Mouse (Mus musculus) megakaryocyte, embryonic 14.5 days (primary cell): ENCODE measurements around the gene Zfp385a. TPM values are rescaled to one million over a fixed set of nuclear protein-coding genes. Genes with fewer than 3 reads are reported as not detected.
A peak's percentile ranks its signal among the peaks of the same experiment; 100 is the strongest.

ENCODE experiments used
- H3K27me3 ChIP-seq: replicated peaks from 2 replicates; pipeline ENCODE3; 2012; ENCODE audit warnings: inconsistent platforms
- H3K36me3 ChIP-seq: replicated peaks from 2 replicates; pipeline ENCODE3; 2012; ENCODE audit warnings: low read length, inconsistent platforms, mixed read lengths
- H3K4me1 ChIP-seq: 2 replicates; pipeline ENCODE4 v1.6.1; 2012; ENCODE audit warnings: inconsistent platforms
- H3K4me3 ChIP-seq: replicated peaks from 2 replicates; pipeline ENCODE3; 2012; ENCODE audit warnings: moderate library complexity, mild to moderate bottlenecking, inconsistent platforms
- H3K9me3 ChIP-seq: 2 replicates; pipeline ENCODE4 v1.6.1; 2012; ENCODE audit warnings: inconsistent platforms
- FLI1 ChIP-seq: IDR thresholded peaks from 2 replicates; pipeline ENCODE4 v1.6.1; 2012; ENCODE audit warnings: low read length, inconsistent platforms, mixed read lengths
- GATA1 ChIP-seq: IDR thresholded peaks from 3 replicates; pipeline ENCODE4 v1.6.1; 2012; ENCODE audit warnings: mixed read lengths, low read length, inconsistent platforms, borderline replicate concordance
- polyA plus RNA-seq: library from polyadenylated mRNA; stranded (reverse); fragments of >175 nt; gene quantifications from 2 replicates; pipeline ENCODE4 v1.2.3, GENCODE M21; 2012; ENCODE audit warnings: low replicate concordance; ENCODE audit not compliant: insufficient read depth

Zfp385a gene
- polyA plus RNA-seq, 1 experiment, result 1,319 TPM

- H3K27me3 ChIP-seq, result peaks cover 2% of the 10 kb centered on the region
- H3K36me3 ChIP-seq, result peaks cover 19% of the 10 kb centered on the region
- H3K9me3 ChIP-seq, result no peaks in the 10 kb centered on the region
- H3K4me3 ChIP-seq, result peak overlapping the region; percentile 97
- TF ChIP-seq FLI1 (no peak), GATA1 (no peak)
- peaks cover 88% of the 10 kb centered on the region for H3K4me1 ChIP-seq
Measured at GRCm38 (mm10) chr15:103364761-103365160, 24.9 kb upstream of the Zfp385a start.

DNA sequence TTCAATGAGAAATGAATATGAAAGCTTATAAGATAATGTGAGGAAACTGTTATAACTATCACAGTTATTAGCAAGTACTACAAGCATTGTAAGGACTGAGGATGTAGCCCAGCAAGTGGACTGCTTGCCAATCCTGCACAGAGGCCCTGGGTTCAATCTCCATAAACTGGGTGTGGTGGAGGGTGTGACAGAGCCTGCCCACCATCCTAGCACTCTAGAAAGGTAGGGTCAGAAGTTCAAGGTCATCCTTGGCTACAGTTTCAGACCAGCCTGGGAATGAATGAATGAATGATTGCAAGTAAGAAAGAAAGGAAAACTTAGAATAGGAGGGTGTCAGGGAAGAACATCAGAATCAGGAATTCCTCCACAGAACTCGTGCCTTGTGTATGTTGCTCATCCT is 23.9 kb upstream of the Zfp385a start:
- H3K36me3 ChIP-seq, result peaks cover 20% of the 10 kb centered on the region
- H3K4me3 ChIP-seq, result no peak overlapping the region
- peaks cover 90% of the 10 kb centered on the region for H3K4me1 ChIP-seq
- H3K9me3 ChIP-seq, result no peaks in the 10 kb centered on the region
- peaks cover 2% of the 10 kb centered on the region for H3K27me3 ChIP-seq
- TF ChIP-seq FLI1 (no peak), GATA1 (no peak)

GRCm38 (mm10) chr15:103362950-103363349 is 23.1 kb upstream of the Zfp385a start:
- H3K4me3 ChIP-seq, result no peak overlapping the region
- TF ChIP-seq FLI1 (no peak), GATA1 (no peak)
- H3K9me3 ChIP-seq, result no peaks in the 10 kb centered on the region
- peaks cover 93% of the 10 kb centered on the region for H3K4me1 ChIP-seq
- H3K27me3 ChIP-seq, result no peaks in the 10 kb centered on the region
- peaks cover 25% of the 10 kb centered on the region for H3K36me3 ChIP-seq

- Histone ChIP-seq H3K27me3 (no peaks in the 10 kb centered on the region), H3K4me3 (no peak overlapping the region), H3K9me3 (no peaks in the 10 kb centered on the region), H3K4me1 (peaks cover 93% of the 10 kb centered on the region), H3K36me3 (peaks cover 31% of the 10 kb centered on the region)
- TF ChIP-seq FLI1 (no peak), GATA1 (no peak)
Measured at GRCm38 (mm10) chr15:103362333-103362732, 22.4 kb upstream of the Zfp385a start.

DNA sequence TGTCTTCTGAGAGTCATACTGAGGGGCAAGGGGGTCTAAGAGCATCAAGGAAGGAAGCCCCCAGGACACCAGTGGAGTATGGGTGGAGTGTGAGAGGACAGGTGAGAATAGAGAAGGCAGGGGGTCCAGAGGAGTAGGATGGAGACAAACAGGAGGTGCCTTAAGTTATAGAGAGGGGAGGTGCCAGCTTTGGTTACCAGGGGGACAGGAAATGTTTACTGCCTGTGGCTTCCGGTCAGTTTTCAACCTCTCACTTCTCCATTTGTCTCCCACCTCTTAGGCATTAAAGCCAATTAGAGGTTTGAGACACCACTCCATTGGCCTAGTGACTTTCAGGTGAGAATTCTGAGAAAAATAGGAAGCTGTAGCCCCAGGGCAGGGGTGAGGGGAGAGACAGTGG is 21.4 kb upstream of the Zfp385a start:
- TF ChIP-seq GATA1 (no peak), FLI1 (no peak)
- H3K4me1 ChIP-seq, result peaks cover 94% of the 10 kb centered on the region
- H3K36me3 ChIP-seq, result peaks cover 41% of the 10 kb centered on the region

GRCm38 (mm10) chr15:103359869-103360602 is 20.1 kb upstream of the Zfp385a start:
- peaks cover 54% of the 10 kb centered on the region for H3K36me3 ChIP-seq
- no peaks in the 10 kb centered on the region for H3K9me3 ChIP-seq
- H3K4me1 ChIP-seq, result peaks cover 92% of the 10 kb centered on the region
- no peak overlapping the region for H3K4me3 ChIP-seq
- TF ChIP-seq FLI1 (no peak), GATA1 (no peak)
- H3K27me3 ChIP-seq, result no peaks in the 10 kb centered on the region

More for the DNA sequence above, 21.4 kb upstream of the Zfp385a start:
- no peaks in the 10 kb centered on the region for H3K27me3 ChIP-seq
- peak overlapping the region; percentile 69 for H3K4me3 ChIP-seq
- H3K9me3 ChIP-seq, result no peaks in the 10 kb centered on the region

GRCm38 (mm10) chr15:103359122-103359510 is 19.2 kb upstream of the Zfp385a start:
- Histone ChIP-seq H3K27me3 (no peaks in the 10 kb centered on the region), H3K4me1 (peaks cover 87% of the 10 kb centered on the region), H3K4me3 (peak overlapping the region; percentile 83), H3K36me3 (peaks cover 63% of the 10 kb centered on the region), H3K9me3 (no peaks in the 10 kb centered on the region)
- TF ChIP-seq FLI1, result no peak
- no peak for TF ChIP-seq GATA1

DNA sequence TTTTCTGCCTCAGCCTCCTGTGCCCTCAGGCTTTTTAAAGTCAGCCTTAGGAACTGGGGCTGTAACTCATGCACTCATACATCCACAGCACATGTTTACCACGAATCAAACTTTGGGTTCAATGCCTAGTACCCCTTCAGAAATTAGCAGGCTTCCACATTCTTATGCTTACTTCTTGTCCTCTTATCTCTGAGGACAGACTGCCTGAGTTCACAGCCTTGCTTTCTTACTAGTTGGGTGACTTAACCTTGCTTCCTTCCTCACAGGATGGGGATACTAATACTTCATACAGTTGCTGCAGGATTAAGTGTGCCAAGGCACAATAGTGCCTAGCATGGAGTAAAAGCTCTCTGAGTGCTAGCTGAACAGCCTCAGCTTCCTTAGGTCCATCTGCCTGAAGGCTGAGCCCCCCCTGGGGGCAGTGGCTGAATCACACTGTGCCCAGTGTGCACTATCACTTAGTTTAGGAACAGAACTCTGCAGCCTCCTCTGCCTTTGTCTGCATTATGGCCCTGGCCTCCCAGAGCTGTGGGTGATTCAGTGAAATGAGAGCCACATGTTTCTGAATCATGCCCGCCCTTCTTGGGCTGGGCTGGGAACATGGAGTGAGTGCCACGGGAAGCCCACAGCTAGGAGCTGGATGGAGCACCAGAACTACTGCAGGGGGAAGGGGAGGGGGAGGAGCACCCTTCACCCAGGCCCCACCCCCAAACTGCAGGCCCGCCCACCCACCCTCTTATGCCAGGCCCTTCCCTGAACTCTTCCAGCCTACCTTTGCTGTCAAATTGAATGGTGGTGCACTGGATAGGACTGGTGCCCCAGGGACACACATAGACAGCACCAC is 18.6 kb upstream of the Zfp385a start:
- no peaks in the 10 kb centered on the region for H3K27me3 ChIP-seq
- H3K4me3 ChIP-seq, result peak overlapping the region; percentile 83
- TF ChIP-seq FLI1, result no peak
- H3K4me1 ChIP-seq, result peaks cover 87% of the 10 kb centered on the region
- peaks cover 69% of the 10 kb centered on the region for H3K36me3 ChIP-seq
- no peaks in the 10 kb centered on the region for H3K9me3 ChIP-seq

DNA sequence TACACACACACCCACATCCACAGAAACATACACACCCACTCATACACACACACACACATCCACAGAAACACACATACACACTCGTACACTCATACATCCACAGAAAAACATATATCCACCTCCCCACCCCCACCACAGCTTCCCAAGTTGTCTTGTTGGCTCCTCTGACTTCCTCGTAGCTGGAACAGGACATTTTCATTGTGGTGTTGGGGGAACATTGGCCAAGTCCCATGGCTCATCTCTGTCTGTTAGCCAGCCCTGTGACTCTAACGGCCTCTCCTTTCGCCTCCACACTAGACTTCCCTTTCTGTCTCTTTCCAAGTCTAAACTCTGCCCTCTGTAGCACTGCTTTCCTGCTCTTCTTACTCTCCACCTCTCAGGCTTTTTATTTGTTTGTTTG is 17.9 kb upstream of the Zfp385a start:
- Histone ChIP-seq H3K27me3 (no peaks in the 10 kb centered on the region), H3K4me3 (no peak overlapping the region), H3K9me3 (no peaks in the 10 kb centered on the region), H3K36me3 (peaks cover 76% of the 10 kb centered on the region), H3K4me1 (peaks cover 87% of the 10 kb centered on the region)
- no peak for TF ChIP-seq GATA1
- TF ChIP-seq FLI1, result no peak

DNA sequence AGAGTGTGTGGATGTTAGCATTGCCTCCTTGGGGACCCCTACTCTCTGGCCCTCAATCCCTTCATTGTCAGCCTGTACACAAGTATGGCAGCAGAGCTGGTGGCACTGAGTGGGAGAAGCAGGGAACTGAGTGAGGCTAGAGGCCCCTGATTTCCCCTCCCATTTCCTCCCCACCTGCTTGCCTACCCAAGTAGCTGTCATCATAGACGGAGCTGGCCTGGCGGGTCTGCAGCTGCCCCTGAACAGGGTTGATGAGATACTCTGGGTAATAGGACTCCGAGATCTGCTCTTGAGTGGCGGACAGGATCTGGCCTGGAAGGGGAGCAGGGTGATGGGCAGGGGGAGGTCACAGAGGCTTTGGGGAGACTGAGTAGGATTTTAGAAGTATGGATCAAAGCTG is 16.2 kb upstream of the Zfp385a start:
- TF ChIP-seq GATA1 (no peak), FLI1 (no peak)
- Histone ChIP-seq H3K36me3 (peaks cover 81% of the 10 kb centered on the region), H3K4me3 (no peak overlapping the region), H3K4me1 (peaks cover 79% of the 10 kb centered on the region), H3K9me3 (no peaks in the 10 kb centered on the region), H3K27me3 (no peaks in the 10 kb centered on the region)
